Mouse (Mus musculus): Measurements from ENCODE around the gene Vmn1r218. TPM values are rescaled to one million over a fixed set of nuclear protein-coding genes. Genes with fewer than 3 reads are reported as not detected.

Vmn1r218 gene
- polyA plus RNA-seq, 1 experiment from 2014 or later, result not detected

- DNase-seq (ENCODE audit: low spot score) (no peak), ATAC-seq (ENCODE audit: insufficient number of reproducible peaks, low FRiP score, low TSS enrichment, low read depth) (no peak)
- Histone ChIP-seq H3K9me3 (ENCODE audit: control insufficient read depth, low read length) (no peaks in the 10 kb centered on the region), H3K27me3 (ENCODE audit: control insufficient read depth, insufficient read depth, low read length) (no peaks in the 10 kb centered on the region), H3K9ac (ENCODE audit: low read length) (no peak within 1 kb of the TSS), H3K4me3 (ENCODE audit: low read depth, low read length) (no peak within 1 kb of the TSS), H3K4me1 (ENCODE audit: control insufficient read depth, insufficient read depth, low read length) (no peaks in the 10 kb centered on the region), H3K36me3 (ENCODE audit: control insufficient read depth, insufficient read depth, low read length) (no peaks in the 10 kb centered on the region), H3K4me2 (ENCODE audit: low read depth, severe bottlenecking) (no peak within 1 kb of the TSS), H3K27ac (replicated peaks; ENCODE audit: low read depth, low read length) (no peak within 1 kb of the TSS)
- 85% methylated on average over 2 of the region's 2 CpGs for WGBS
Observed at GRCm38 (mm10) chr13:23187875-23188274, 54.9 kb downstream of the Vmn1r218 start, which contains the start of gene Vmn1r220. TSS of gene Vmn1r220 (minus strand) at chr13:23187975.

Other genes starting within 250 kb of the Vmn1r218 start
- gene Vmn1r212, start 248.9 kb upstream of the Vmn1r218 start, polyA plus RNA-seq (2014; fragmentation: Nextera tagmentation; extraction: Ambion mirVana), result not detected in 2 replicates
- gene Vmn1r213, start 125.5 kb upstream of the Vmn1r218 start, polyA plus RNA-seq (2014; fragmentation: Nextera tagmentation; extraction: Ambion mirVana), result not detected in 2 replicates
- gene Vmn1r214, start 102.7 kb upstream of the Vmn1r218 start, polyA plus RNA-seq (2014; fragmentation: Nextera tagmentation; extraction: Ambion mirVana), result not detected in 2 replicates
- gene Vmn1r215, start 65.1 kb upstream of the Vmn1r218 start, polyA plus RNA-seq (2014; fragmentation: Nextera tagmentation; extraction: Ambion mirVana), result not detected in 2 replicates
- not detected in 2 replicates for gene Vmn1r217, start 14.9 kb upstream of the Vmn1r218 start, polyA plus RNA-seq (2014; fragmentation: Nextera tagmentation; extraction: Ambion mirVana)
- 0.03 and 0.04 TPM in 2 replicates for gene Vmn1r219, start 26.2 kb downstream of the Vmn1r218 start, polyA plus RNA-seq (2014; fragmentation: Nextera tagmentation; extraction: Ambion mirVana)
- not detected in 2 replicates for gene Vmn1r220, start 54.8 kb downstream of the Vmn1r218 start, polyA plus RNA-seq (2014; fragmentation: Nextera tagmentation; extraction: Ambion mirVana)
- not detected in 2 replicates for gene Vmn1r221, start 81.0 kb downstream of the Vmn1r218 start, polyA plus RNA-seq (2014; fragmentation: Nextera tagmentation; extraction: Ambion mirVana)
- not detected in 2 replicates for gene Vmn1r222, start 102.8 kb downstream of the Vmn1r218 start, polyA plus RNA-seq (2014; fragmentation: Nextera tagmentation; extraction: Ambion mirVana)
- gene Vmn1r223, start 114.0 kb downstream of the Vmn1r218 start, polyA plus RNA-seq (2014; fragmentation: Nextera tagmentation; extraction: Ambion mirVana), result 0.04 TPM in 1 of 2 replicates, not detected in the other
- gene Zfp322a, start 236.1 kb downstream of the Vmn1r218 start, polyA plus RNA-seq (2014; fragmentation: Nextera tagmentation; extraction: Ambion mirVana), result 71.9 and 76.4 TPM in 2 replicates